Mouse (Mus musculus): ENCODE data around the gene Foxl2.

Gene Foxl2

GRCm38 (mm10) chr9:98955103-98955715 is at the start of gene Foxl2:
Gene Foxl2, plus strand, starts transcription at chr9:98955288.
- DNase-seq (ENCODE audit: extremely low spot score, low spot score), result peak; percentile 81

GRCm38 (mm10) chr9:98920629-98921523 is 34.2 kb upstream of the Foxl2 start:
- DNase-seq (ENCODE audit: extremely low spot score, low spot score), result no peak

- DNase-seq (ENCODE audit: extremely low spot score, low spot score), result no peak
Observed at GRCm38 (mm10) chr9:98923119-98923518, 32.0 kb upstream of the Foxl2 start.

DNA sequence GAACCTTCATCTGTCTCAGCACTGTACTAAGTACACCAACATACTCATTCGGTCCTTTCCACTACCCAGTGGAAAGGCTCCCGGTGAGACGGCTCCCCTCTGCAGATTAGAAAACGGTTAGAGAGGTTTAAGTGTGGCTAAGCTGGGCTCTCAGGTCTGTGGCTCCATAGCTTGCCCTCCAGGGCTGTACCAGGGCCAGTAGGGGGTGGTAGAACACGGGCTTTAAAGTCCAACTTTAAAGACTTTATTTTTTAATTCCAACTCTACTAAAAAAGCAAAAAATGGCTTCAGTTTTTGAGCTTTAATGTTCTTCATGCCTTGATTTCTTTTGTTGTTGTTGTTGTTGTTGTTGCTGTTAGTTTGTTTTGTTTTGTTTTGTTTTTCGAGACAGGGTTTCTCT is 30.9 kb upstream of the Foxl2 start:
- no peak for DNase-seq (ENCODE audit: extremely low spot score, low spot score)

DNA sequence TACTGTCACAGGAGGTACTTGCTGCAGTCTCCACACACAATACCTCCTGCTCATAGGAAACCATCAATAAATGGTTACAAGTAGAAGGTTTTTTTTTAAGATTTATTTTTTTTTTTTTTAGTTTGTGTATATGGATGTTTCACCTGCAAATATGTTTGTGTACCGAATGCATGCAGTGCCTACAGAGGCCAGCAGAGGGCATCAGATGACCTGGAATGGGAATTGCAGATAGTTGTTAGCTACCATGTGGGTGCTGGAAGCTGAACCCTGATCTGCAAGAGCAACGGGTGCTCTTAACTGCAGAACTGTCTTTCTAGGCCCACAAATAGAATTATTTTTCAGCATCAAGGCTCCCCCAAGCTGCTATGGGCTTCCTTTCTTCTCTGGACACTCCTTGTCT is 25.6 kb upstream of the Foxl2 start:
- no peak for DNase-seq (ENCODE audit: extremely low spot score, low spot score)

DNA sequence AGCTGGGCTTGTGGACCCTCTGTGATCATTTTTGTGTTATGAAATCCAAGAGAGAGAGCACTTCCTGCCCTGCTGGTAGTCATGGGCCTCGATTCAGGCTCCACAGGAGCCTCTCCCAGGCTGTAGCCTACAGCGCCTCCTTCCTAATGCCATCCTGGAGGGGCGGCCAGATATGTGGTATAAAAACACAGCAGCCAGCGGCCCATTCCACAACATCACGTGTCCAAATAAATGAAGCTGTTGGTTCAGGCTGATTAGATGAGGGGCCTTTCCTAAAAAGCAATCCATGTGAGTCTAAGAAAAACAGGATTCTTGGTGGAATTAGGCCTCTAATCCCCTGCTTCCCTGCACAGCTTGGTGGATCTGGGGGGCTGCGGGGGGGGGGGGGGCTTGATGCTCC is 22.2 kb upstream of the Foxl2 start:
- no peak for DNase-seq (ENCODE audit: extremely low spot score, low spot score)

GRCm38 (mm10) chr9:98935190-98935909 is 19.7 kb upstream of the Foxl2 start:
- DNase-seq (ENCODE audit: extremely low spot score, low spot score), result no peak

- DNase-seq (ENCODE audit: extremely low spot score, low spot score), result peak; percentile 42
Observed at GRCm38 (mm10) chr9:98939290-98939689, 15.8 kb upstream of the Foxl2 start.

GRCm38 (mm10) chr9:98952171-98953050 is 2.7 kb upstream of the Foxl2 start:
- DNase-seq (ENCODE audit: extremely low spot score, low spot score), result peak; percentile 64

DNA sequence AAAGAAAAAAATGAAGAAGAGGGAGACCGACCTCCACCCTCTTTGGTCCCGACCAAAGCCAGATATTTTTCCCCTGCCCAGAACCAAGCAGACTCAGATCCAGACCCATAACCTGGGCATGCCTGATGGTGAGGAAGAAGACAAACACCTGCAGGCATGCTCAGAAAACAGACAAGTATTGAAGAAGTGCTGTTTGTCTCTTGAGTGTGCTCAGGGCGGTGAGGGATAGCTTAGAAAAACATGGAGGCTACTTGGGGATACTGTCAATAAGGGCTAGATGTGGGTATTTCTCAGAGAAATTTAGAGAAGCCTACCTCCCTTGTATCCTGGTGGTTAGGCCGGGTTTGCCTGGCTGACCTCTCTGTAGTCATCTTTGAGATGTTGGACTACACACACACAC is 1.8 kb upstream of the Foxl2 start:
- no peak for DNase-seq (ENCODE audit: extremely low spot score, low spot score)

DNA sequence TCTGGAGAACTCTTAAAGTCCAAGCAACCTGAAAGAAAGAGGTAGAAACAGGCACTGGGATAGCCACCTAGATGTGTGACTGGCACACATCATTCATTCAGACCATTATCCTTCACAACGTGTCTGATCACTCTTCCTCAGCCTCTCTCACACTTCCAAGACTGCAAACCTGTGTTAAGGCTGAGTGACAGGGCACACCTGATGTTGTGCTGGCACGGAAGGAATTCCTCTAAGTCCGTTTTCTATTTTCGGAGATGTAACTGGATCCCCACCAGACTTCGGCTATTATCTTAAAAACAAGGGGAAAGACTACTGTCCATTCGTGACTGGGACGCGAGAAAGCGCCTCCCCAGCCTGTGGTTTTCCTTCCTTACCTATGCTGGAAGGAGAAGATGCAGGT is 1.3 kb upstream of the Foxl2 start:
- peak; percentile 42 for DNase-seq (ENCODE audit: extremely low spot score, low spot score)

- DNase-seq (ENCODE audit: extremely low spot score, low spot score), result peak; percentile 76
Observed at GRCm38 (mm10) chr9:98954391-98955102, 541 bp upstream of the Foxl2 start.

DNA sequence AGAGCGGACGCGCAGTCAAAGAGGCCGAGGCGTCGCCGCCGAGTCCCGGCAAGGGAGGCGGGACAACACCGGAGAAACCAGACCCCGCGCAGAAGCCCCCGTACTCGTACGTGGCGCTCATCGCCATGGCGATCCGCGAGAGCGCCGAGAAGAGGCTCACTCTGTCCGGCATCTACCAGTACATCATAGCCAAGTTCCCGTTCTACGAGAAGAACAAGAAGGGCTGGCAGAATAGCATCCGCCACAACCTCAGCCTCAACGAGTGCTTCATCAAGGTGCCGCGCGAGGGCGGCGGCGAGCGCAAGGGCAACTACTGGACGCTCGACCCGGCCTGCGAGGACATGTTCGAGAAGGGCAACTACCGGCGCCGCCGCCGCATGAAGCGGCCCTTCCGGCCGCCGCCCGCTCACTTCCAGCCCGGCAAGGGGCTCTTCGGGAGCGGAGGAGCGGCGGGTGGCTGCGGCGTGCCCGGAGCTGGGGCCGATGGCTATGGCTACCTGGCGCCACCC is 682 bp downstream of the Foxl2 start:
- DNase-seq (ENCODE audit: extremely low spot score, low spot score), result peak; percentile 75

DNA sequence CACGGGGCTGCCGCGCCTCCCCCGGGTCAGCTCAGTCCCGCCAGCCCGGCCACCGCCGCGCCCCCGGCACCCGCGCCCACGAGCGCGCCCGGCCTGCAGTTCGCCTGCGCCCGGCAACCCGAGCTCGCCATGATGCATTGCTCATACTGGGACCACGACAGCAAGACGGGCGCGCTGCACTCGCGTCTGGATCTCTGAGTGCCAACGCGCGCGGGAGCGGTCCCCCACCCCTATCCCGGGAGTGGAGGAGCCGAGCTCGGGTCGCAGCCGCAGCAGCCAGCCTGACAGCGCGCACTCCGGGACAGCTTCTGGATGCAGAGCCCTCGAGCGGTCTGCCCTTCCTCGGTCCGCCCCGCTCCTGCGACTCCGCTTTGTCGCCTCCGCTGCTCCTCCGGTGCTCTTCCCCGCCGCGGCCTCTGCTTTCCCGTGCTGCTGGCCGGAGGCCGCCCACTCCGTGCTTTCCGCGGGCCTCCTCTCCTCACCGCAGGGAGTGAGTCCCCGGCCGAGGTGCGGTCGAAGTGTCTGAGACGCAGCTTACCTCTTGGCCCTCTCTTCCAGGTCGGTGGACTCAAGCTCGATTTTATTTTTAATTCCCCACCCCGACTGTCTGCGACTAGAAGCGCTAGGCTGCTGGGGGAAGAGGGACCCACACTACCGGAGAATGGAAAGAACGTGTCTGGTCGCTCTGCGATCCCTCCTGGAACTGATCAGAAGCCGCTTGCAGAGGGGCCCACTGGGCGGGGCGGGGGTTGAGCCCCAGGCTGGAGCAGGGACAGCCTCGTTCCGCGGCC is 1.7 kb downstream of the Foxl2 start:
- DNase-seq (ENCODE audit: extremely low spot score, low spot score), result peak; percentile 80

DNA sequence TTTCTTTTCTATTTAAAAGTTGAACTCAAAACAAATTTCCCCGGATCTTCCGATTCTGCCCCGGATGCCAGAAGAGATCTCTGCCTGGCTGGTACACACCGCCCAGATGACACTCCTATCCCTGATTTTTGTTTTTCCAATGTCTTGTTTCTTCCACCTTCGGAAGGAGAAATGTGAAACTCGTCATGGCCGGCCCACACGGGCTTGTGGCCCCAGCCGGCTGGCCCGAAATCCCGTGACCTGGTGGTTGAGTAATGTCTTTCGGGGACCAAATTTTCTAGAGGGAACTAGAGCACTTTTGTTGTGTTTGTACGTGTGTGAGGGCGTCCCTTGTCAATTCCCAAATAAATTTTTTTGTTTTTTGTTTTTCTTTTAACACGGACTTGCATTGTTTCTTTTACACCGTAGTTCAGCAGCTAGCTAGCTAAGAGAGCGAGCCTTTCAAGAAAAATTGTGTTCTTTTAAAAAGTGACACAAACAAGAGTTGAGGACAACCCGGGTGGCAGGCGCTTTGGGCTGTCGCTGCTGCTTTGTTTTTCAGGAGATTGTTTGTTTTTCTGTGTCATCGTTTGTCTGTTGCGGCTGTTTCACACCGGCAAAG is 2.8 kb downstream of the Foxl2 start:
- peak; percentile 59 for DNase-seq (ENCODE audit: extremely low spot score, low spot score)

GRCm38 (mm10) chr9:98958628-98959027 is 3.5 kb downstream of the Foxl2 start:
- DNase-seq (ENCODE audit: extremely low spot score, low spot score), result peak; percentile 36

DNA sequence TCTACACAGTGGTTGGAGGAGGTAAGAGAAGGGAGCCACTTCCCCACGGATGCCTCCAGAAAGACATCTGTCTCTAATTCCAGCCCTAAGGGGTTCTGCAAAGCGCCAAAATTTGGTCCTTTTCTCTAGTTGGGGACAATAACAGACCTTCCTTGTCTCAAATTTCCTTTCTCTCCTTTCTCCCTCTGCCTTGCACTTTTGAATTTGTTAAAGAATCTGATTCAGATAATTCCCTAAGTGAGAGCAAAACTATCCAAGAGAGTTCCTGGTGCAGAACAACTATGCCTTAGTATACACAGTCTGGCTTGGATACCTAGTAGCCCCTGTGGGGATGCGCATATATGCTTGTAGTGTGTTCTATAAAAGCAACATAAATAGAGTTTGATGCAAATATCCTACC is 4.8 kb downstream of the Foxl2 start:
- DNase-seq (ENCODE audit: extremely low spot score, low spot score), result no peak

DNA sequence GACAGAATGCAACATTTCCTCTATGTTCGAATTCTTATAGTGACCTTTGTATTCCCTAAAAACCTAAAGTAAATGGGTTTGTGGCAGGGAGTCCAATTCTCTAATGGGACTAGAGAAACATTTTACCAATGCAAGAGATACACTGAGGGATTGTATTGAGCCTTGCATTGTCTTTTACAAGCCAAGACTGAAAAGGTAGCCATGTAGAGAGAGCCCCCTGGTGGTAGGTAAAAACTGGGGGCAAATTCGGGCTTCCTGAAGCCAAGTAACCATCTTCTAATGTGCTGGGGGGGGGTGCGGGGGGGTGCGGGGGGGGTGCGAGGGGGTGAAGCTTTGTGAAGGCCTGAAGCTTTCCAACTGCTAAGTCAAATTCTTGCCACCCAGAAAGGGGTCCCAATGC is 5.3 kb downstream of the Foxl2 start:
- DNase-seq (ENCODE audit: extremely low spot score, low spot score), result no peak
